Mouse (Mus musculus) 3T3-L1 (cell line): Measurements from ENCODE around the gene Pheta2.

ENCODE experiments used
- DNase-seq: peaks from one replicate; pipeline ENCODE4 v3.0.0-alpha.2; 2015; ENCODE audit warnings: low read depth, low spot score

The Pheta2 gene

DNA sequence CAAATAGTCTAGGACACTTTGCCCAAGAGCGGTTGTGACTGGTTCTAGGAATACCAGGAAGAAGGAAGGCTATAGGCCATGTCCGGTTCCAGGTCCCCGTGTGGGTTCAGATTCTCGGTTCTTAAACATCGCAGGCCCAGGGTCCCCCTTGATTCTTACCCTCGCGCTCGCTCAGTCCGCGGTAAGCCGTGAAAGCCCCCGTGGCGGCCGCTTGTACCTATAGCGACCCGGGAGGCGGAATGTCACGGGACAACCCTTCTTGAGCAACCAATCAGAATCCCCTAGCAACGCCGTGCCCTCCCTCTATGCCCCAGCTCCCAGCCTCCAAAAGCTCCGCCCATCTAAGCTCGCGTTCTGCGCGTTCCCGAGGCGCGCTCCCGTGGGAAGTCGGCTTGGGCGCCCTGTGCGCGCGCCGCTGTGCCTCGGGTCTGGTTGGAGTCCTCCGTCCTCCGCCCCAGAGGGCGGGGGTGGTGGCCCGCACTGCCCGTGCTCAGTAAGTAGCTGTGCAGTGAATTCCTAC is at the start of gene Pheta2, which contains the start of the genes Naga and Smdt1:
Gene Pheta2 (plus strand): TSS at position 350 of the 520 bp plus-strand sequence.
Gene Naga (minus strand): TSS at position 333 of the 520 bp plus-strand sequence.
Gene Smdt1 (plus strand): TSS at position 367 of the 520 bp plus-strand sequence.
- peak; percentile 95 for DNase-seq

DNA sequence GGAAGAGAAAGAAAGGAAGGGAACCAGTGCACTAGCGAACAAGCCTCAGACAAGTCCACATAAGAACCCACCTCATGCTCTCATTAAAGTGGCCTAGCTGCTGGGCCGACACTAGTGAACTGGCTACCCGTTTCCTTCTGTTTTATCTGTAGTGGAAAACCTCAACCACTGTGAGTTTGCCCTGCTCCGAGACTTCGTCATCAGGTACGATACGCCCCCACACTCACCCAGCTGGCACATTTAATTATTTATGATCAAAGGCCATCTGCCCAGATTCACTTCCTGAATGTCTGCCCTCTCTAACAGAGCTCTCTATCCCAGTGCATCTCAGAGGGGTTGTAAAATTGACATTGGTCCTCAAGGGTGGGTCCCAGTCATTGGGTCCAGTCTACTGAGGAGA is 48.5 kb upstream of the Pheta2 start:
- DNase-seq: no peak

DNA sequence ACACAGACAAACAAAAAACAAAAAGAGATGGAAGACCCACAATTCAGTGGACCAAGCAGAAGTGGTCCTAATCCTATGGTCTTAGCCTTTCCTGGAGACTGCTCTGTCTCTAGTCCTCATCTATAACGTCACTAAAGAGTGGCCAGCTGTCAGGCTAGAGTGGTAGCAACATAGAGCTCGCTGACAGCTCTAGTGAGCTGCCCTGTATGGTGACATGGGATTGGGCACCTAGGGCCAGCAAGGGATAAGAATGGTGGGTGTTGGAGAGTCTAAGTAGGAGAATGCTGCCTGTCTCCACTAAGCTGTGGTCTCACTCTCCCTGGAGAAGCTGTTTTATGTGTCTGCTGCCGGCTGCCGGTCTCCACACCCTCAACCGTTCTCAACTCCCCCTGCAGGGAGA is 45.9 kb upstream of the Pheta2 start:
- no peak for DNase-seq

DNA sequence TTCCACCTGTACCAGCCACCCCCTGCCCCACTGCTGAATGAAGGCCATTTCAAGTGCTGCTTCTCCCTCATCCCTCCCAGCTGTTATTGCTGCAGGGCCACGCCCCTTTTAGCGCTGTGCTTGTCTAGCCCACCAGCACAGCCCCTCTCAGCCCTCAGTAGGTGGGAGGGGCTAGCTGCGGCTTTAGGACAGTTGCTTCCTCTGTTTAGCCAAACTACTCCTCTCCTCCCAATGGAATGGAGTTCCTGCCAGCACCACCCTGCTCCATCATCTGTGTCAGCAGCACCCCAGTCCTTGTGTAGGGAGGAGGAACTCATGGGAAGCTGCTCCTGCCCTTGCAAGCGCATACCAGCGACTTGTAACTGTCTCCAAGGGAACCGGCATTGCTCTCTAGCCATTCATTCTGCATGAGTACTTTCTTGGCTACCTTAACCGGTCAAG is 45.5 kb upstream of the Pheta2 start:
- DNase-seq: no peak

DNA sequence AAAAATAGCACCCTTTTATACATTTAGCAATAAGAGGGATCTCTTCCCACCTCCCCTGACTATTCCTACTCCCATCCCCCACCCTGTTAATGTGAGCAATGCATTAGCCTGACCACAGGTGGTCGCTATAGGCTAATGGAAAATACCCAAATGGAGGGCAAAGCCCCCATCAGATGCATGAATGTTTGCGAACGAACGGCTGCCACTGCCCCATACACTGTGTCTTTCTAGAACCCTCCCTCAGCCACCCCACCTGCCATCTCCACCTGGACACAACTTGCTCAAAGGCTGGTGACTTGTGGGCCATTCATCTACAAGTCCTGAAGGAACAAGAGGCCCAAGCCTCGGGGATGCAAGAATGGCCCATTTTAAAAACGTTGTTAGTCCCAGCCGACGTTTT is 44.7 kb upstream of the Pheta2 start:
- no peak for DNase-seq

DNA sequence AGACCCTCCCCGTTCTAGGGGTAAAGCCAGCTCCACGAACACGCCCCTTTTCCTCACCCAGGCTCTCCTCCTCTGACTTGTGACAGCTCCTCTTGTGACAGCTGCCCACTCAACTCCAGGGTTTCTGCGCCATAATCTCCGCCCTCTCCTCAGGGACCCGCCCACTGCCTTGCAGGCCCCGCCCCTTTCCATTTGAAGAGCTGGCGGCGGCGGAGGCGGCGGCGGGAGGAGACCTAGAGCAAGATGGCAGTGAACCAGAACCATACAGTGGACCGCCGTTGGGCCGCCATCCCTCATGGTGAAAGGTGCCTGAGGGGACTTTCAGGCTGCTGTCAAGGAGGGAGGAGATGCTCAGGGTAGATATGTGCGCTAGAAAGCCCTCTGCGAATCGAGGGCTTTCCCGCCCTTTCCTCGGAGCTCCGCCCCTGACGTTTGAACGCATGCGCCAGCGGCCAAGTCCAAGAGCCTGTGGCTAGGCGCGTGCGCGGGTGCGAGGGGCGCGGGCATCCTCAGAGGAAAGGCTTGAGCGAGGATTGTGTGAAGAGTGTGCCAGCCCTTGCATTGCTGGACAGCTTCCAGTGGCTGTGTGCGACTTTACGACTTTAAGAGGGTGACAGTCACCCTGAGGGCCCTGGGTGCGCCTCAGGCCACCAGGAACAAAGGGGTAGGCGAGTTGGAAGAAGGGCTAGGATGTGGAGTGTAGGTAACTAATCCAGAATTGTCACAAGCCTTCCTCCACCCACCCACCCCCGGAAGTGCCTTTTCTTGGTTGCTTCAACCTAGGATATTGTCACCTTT is 39.8 kb upstream of the Pheta2 start, which contains the start of gene Wbp2nl:
Gene Wbp2nl (plus strand): TSS at position 191 of the 798 bp plus-strand sequence.
- DNase-seq: no peak

DNA sequence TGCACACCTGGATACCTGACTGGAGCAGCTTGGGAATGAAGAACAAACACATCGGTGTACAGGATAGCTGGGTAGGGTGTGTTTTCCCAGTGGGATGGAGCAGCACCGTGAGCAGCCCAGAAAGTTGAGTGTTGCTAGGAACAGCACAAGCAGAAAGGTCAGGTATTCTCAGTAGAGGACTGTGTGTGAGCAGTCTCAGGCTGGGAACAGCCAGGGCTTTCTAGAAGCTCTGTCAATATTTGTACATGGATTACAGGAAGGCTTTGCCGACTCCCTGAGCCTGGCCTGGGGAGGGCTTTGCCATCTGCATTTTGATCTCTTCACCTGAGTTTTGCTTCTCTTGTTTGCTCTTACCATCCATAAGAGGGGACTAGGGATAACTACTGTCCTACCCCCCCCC is 31.6 kb upstream of the Pheta2 start:
- no peak for DNase-seq

DNA sequence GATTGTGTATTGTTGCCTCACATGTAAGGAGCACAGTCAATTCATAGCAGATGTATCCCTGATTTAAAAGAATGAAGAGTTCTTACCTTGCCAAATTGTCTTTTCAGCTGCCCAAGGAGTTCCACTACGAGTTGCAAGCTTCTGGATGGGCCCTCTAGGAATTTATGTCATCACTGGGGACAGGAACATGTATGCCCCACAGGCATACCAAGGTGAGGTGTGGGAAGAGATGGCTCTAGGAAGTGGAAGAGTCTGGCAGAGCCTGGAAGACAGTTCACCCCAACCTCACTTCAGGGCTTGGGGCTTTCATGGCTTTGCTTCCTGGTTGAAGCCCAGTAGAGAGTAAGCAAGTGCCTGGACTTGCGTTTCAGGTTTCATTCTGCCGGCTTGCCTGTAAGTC is 30.3 kb upstream of the Pheta2 start:
- no peak for DNase-seq

DNA sequence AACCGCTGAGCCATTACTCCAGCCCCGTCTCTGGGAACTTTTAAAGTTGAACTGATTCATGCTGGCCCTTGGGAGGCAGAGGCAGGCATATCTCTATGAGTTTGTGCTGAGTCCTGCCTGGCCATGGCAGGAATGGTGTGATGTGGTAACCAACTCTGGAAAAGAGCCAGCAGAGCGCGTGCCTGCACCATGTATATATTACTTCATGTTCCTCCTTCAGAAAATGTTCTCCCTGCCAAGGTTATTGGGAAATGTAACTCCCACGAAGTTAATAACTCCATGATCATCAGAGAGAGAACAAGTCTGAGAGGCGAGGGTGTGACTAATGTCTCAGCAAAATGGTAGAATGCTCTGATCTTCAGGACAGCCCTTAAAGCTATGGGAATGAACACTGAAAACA is 20.9 kb upstream of the Pheta2 start:
- DNase-seq: peak; percentile 16

DNA sequence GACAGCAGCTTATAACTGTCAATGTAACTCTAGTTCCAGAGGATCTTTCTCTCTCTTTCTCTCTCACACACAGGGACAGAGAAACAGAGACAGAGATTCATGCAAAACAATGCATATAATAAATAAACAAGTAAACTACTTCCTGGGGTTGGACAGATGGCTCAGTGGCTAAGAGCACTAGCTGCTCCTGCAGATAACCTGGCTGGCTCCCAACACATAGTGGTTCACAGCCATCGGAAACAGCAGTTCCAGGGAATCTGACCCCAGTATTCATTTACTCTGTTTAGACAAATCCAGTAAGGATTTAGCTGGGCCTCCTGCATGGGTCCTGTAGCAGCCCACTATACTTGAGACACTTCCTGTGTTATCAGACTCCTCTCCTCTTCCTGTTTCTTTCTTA is 19.1 kb upstream of the Pheta2 start:
- DNase-seq: no peak

DNA sequence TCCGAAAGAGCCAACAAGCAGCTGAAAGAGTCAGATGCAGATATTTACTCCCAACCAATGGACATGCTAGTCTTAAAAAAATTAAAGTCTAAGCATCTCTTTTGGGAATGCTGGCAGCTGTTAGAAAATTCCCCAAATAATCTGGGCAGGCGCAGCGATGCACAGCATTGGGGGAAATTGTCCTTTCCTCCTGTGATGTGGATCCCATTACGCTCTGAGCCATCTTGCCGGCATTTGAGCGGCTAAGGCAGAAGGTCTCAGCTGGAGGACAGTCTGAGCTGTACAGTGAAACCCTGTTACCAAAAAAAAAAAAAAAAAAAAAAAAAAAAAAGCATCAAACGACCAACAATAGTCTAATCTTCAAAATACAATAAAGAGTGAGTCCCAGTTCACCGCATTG is 16.5 kb upstream of the Pheta2 start:
- no peak for DNase-seq

DNA sequence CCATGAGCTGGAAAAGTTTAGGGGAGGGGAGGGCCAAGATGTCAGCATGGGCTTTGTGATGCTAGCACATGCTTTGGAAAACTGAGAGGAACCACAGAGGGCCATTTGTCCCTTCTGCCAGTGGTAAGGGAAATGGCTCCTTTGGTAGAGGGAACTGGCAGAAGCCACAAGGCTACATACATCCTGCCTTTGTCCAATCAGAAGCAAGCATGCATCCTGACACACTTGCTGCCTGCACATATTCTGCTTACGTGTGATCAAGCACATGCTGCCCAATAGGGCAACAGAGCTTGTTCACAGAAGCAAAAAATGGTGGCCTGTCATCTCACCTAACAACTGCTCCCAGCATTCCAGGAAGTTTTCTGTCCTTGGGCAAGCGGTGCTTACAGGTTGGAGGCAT is 13.4 kb upstream of the Pheta2 start:
- no peak for DNase-seq

DNA sequence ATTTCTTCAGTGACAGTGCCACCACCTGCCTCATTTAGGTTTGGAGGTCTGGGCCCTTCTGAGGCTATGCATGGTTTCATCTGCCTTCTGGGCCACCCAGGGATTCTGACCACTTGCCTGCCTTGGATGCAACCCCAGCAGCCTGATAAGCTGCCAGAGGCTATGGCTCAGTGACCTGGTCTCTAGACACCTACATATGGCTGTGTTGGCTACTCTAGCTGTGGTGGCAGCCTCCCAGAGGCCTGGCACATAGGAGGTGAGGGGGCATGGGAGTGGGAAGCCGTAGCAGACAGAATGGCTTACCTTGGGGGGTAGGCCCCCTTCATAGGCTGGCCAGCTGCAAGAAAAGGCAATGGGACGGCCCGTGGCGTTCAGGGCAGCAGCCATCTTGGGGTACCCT is 3.5 kb upstream of the Pheta2 start:
- DNase-seq: no peak

DNA sequence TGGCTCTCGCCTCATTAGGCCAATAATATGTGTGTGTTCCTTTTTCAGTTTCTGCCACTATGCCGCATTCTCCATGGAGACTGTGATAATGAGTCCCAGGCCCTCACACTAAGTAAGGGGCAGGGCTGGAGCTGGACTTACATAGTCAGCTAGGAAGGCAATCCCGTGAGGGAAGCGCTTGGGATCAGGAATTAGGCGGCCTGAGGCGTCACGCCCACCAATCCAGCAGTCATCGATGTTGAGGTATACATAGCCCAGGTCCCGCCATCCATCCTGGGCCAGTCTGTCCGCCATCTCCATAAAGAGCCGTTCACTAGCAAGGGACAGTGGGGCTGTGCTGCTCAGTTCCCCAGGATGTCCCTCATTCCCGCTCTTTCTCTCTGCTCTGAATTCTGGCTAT is 2.1 kb upstream of the Pheta2 start:
- no peak for DNase-seq

DNA sequence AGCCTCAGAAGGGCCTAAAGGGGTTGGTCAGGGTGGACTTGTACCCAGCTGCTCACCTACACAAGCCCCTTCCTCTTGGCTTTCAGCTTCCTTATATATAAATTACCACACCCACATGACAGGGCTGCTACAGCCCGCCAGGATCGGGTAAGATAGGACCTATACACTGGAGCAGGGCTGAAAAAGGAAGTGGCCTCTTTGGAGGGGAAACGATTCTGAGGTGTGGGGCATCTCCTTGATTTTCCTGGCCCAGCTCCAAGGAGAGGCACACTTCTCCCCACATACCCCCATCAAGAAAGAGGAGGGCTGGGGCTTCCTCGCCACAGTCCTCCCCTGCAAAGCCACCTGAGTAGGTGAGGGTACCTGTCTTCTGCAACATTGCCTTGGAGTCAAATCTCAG is 867 bp upstream of the Pheta2 start:
- peak; percentile 18 for DNase-seq

DNA sequence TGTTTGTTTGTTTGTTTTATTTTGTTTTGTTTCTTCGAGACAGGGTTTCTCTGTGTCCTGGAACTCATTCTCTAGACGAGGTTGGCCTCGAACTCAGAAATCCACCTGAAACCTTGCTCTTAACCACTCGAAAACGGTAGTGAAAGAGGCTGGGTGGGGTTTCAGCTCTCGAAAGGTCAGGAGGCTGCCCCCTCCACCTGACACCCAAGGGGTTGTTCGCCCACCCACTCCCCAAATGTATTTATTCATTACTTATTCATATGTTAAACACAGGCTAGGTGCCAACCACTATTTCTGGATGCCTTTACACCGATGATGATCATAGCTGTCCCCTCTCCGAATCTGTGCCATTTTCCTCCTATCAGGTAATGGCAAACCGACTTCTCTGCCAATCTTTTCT is 408 bp downstream of the Pheta2 start:
- DNase-seq: no peak

DNA sequence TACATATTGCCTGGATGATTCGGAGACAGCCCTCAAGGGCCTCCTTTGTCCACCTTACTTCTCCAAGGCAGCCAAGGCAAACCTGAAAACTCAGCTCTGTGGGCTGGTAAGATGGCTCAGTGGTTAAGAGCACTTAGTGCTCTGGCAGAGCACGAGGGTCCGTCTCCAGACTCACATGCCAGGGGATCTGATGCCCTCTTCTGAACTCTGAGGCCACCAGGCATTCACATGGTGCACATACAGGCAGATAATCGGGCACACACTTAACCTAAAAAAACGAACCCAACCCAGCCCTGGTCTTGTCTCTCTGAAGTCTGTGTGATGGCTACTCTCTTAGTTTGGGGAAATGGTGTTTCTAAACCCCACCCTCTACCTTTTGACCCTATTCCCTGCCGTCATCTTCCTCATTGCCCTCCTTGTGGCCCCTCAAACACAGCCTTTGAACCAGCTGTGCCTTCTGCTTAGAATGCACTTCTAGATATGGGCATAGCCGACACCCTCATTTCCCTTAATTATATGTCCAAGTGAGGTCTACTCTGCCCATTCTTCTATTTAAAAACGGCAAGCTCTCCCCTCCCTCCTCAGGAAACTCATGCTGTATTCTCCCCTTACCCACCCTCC is 1.0 kb downstream of the Pheta2 start:
- no peak for DNase-seq

DNA sequence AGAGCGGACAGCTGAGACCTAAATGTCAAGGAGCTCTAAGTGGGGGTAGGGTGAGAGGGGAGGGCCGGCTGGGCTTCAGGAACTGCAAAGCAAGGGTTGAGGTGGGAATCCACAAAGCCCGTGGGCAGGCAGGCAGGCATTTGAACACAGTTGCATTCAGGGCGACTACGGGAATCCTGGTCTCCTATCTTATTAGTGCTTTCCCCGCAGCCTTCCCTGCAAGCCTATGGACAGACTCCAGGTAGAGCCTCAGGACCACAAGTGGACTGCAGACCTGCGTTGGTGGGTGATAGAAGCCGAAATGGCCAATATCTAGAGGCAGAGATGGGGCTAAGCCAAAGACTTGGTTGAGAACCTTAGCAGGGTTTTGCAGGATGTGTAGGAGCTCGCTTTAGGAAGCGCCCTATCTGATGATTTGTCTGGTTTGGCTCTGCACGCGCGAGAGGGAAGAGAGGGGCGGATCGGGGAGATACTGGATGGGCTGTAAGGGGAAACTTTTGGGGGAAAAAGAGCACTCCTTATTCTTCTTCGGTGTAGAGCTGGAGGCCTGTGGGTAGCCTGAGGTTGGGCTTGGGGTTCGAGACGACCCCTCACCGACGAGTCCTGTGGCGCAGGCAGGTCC is 1.8 kb downstream of the Pheta2 start:
- peak; percentile 14 for DNase-seq

DNA sequence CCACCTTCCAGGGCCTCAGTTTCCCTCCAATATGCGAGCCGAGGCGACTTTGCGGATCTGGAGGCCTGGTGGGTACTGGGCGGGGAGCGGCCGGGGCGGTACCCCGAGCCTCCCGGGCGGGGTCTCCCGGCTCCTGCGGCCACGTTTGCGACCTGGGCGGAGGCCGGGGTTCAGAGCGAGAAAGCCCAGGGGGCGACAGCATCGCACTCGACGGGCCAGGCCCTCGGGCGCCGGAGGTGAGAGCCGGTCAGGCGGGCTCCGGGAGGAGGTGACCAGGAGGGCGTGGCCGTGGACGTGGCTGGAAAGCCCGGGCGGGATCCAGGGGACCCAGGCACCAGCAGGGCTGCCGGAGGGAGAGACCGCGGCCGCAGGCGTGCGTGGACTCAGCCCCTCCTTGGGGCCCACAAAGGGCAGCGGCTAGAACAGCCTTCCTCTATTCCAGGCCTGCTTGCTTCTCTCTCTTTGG is 2.3 kb downstream of the Pheta2 start:
- DNase-seq: peak; percentile 41

DNA sequence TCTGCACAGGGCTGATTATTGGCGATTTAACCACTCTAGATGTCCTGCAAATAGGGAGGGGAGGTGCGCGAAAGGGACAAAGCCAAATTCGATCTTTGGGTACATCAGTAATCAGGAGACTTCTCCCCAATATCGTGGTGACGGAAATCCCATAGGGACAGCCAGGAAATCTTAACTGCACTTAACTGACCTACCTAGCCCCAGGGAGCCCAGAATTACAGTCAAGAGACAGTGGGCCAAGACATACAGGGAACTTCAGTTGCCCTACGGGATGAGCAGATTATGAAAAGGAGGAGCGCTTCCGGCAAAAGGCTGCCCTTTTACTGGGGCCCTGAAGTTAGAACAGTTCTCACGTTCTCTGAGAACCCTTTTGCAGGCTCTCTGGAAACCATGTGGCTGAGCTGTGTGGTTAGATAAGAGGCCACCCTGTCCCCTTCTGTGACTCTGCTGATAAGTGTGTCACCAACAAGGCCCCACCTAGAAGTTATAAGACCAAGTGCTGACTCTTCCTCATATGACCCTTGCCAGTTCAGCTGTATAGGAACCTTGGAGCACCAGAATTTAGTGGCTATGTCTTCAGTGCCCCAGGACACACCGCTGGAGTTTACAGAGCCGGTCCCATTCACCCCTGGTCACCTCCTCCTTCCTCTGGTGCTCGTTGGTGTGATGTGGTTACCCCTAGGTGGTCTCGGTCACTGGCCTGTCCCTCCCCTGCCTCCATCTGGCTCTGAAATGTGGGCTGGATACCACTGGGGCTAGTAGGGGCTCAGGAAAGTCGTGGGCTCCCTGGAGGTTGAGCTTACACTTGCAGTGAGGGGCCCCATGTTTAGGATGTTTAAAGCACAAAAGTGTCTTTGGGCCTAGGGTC is 3.2 kb downstream of the Pheta2 start:
- DNase-seq: no peak

DNA sequence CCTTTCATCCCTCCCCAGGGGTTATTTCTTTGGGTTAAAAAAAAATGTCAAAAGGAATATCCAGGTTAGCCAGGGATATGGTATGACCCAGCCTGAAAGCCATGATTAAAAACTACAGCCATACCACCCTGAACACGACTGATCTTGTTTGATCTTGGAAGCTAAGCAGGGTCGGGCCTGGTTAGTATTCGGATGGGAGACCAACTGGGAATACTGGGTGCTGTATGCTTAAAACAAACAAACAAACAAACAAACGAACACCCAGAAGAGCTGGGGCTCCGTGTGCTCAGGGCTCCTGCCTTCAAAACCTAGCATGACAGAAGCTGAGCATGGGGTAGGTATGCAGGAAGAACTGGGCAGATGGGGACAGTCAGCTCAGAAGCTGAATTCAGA is 3.8 kb downstream of the Pheta2 start:
- DNase-seq: no peak
